Mouse (Mus musculus): Measurements from ENCODE around the gene Bsx.

- TF ChIP-seq GATA1 (IDR thresholded peaks at IDR 0.05; ENCODE audit: low read length) (no peak), TAL1 (IDR thresholded peaks at IDR 0.05; ENCODE audit: low read length) (no peak)
Measured at GRCm38 (mm10) chr9:40836681-40837080, 37.2 kb upstream of the Bsx start.
